Comparison of ENCODE assay signal across 8 mouse cellular contexts in the genomic region with DNA sequence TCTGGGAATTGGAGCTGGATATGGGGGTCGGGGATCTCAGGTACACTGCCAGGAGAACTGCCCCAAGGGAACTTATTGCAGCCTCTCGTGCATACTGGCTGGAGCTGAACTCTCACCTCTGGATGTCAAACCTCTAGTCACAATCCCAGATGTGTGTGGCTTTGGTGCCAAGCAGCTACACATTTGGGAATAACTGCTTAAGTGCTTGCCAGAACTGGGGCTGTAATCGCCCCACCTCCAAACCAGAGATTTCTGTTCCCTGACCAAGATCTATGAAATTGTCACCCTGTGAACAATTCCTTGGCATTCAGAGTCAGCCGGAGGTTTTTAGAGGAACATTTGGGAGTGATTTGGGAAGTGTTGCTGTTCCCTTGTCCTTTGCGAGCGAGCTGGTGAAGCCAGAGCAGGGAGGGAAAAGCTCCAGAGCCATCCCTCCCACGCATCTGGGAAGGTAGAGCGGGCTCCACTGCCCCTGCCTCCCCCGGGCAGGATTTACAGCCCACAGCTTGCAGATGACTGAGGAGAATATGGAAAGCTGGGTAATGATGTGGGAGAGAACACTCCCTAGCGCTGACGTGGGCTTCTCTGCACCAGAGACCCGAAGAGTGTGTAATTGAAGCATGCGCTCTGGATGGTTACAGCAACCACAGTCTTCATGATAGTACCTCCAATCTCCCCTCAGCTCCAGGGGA.
DNase-seq lines count a peak whose midpoint lies in the region; ATAC-seq and TF ChIP-seq lines count a peak whose summit lies in the region.

No protein-coding gene starts in this region.

- H3K4me1 ChIP-seq in lung, adult 2 months (ENCODE audit: control insufficient read depth, insufficient read depth, low read length): no peaks in the 10 kb centered on the region
- peaks cover 18% of the 10 kb centered on the region for H3K4me1 ChIP-seq in hindbrain, postnatal 0 days (ENCODE audit: insufficient read depth, low read length)
- peaks cover 4% of the 10 kb centered on the region; the same call in 1 of the 2 replicates for H3K4me1 ChIP-seq in stomach, postnatal 0 days (replicated peaks; ENCODE audit: control insufficient read depth, insufficient read depth)

- no peak for ATAC-seq in hindbrain, postnatal 0 days
- no peak for ATAC-seq in stomach, postnatal 0 days (ENCODE audit: low FRiP score, low TSS enrichment)

- WGBS in lung, adult 2 months: 65% methylated on average over 13 of the region's 13 CpGs
- 61% methylated on average over 13 of the region's 13 CpGs for WGBS in hindbrain, postnatal 0 days
- WGBS in stomach, postnatal 0 days: 71% methylated on average over 13 of the region's 13 CpGs

- no peak overlapping the region for H3K4me3 ChIP-seq in lung, adult 2 months (replicated peaks; ENCODE audit: extremely low read depth, low read depth, low read length)
- H3K4me3 ChIP-seq in hindbrain, postnatal 0 days (ENCODE audit: low read length): no peak overlapping the region
- H3K4me3 ChIP-seq in stomach, postnatal 0 days (ENCODE audit: low read depth, low read length): no peak overlapping the region

- no peak overlapping the region for H3K27ac ChIP-seq in hindbrain, postnatal 0 days
- no peak overlapping the region for H3K27ac ChIP-seq in stomach, postnatal 0 days (replicated peaks)

- no peaks in the 10 kb centered on the region for H3K36me3 ChIP-seq in hindbrain, postnatal 0 days (ENCODE audit: insufficient read depth, low read length)
- H3K36me3 ChIP-seq in stomach, postnatal 0 days (ENCODE audit: control insufficient read depth, insufficient read depth, low read length): no peaks in the 10 kb centered on the region

- H3K9ac ChIP-seq in hindbrain, postnatal 0 days (replicated peaks; ENCODE audit: low read length): no peak overlapping the region
- H3K9ac ChIP-seq in stomach, postnatal 0 days (ENCODE audit: low read length): no peak overlapping the region

- H3K27me3 ChIP-seq in hindbrain, postnatal 0 days (ENCODE audit: insufficient read depth, low read length): no peaks in the 10 kb centered on the region
- no peaks in the 10 kb centered on the region for H3K27me3 ChIP-seq in stomach, postnatal 0 days (ENCODE audit: control insufficient read depth, insufficient read depth, low read length)

- H3K9me3 ChIP-seq in hindbrain, postnatal 0 days (ENCODE audit: low read length): no peaks in the 10 kb centered on the region
- H3K9me3 ChIP-seq in stomach, postnatal 0 days (ENCODE audit: control insufficient read depth, low read length): no peaks in the 10 kb centered on the region

- TF ChIP-seq CTCF in lung, adult 2 months (IDR thresholded peaks at IDR 0.05; ENCODE audit: insufficient read depth, low read length): no peak
- no peak for TF ChIP-seq CTCF in hindbrain, postnatal 0 days (IDR thresholded peaks at IDR 0.05; ENCODE audit: low read depth)
- TF ChIP-seq CTCF in stomach, postnatal 0 days (IDR thresholded peaks at IDR 0.05; ENCODE audit: low read depth): no peak

- peak; percentile 6 for DNase-seq in adrenal gland, adult 8-10 months
- DNase-seq in adrenal gland, postnatal 4 days (ENCODE audit: low spot score in 2 of 2): no peak
- peak; percentile 7 for DNase-seq in lung, postnatal 14 days
- DNase-seq in lung, adult 2 months: no peak
- DNase-seq in hindbrain, postnatal 0 days (ENCODE audit: low spot score): peak; percentile 23
- DNase-seq in stomach, postnatal 0 days (ENCODE audit: low spot score): peak; percentile 20
- DNase-seq in B cell, adult 2 months: no peak
- DNase-seq in natural killer cell, adult 2 months (ENCODE audit: low spot score in 2 of 2): no peak

- no peak for TF ChIP-seq POLR2A in lung, adult 2 months (IDR thresholded peaks at IDR 0.05; ENCODE audit: borderline replicate concordance, extremely low read depth, low read depth, low read length)

- TF ChIP-seq EP300 in stomach, postnatal 0 days (optimal IDR thresholded peaks at IDR 0.05): no peak

- H3K4me2 ChIP-seq in hindbrain, postnatal 0 days (ENCODE audit: low read depth, low read length): no peak overlapping the region
- no peak overlapping the region for H3K4me2 ChIP-seq in stomach, postnatal 0 days (replicated peaks; ENCODE audit: low read depth)

Comparison
In these comparisons a context has a peak if more than half of its experiments do, and no peak if none do; other contexts are left out.
1. DNase-seq: peak in adrenal gland, adult 8-10 months (single experiment), lung, postnatal 14 days (single experiment), hindbrain, postnatal 0 days (single experiment) and stomach, postnatal 0 days (single experiment); none in adrenal gland, postnatal 4 days (0 of 2), lung, adult 2 months (single experiment), B cell, adult 2 months (0 of 2) and natural killer cell, adult 2 months (0 of 2).